ENCODE assay signal across 19 mouse cellular contexts in genomic region chr12:6601111-6601510, GRCm38 (mm10).
DNase-seq lines count a peak whose midpoint lies in the region; ATAC-seq lines count a peak whose summit lies in the region.
"Had no signal": no experiment of that assay in that cellular context is flagged by ENCODE, and none has a peak within 500 bp of the region (broad histone marks: within the 10 kb centered on the region; RNA-seq: fewer than 3 reads in every experiment).

No protein-coding gene starts in this region.

- H3K4me1 ChIP-seq in hindbrain, embryonic 13.5 days (replicated peaks): no peaks in the 10 kb centered on the region
- H3K4me1 ChIP-seq: embryonic facial prominence, embryonic 13.5 days; forebrain, embryonic 12.5 days; heart, embryonic 12.5 days; hindbrain, embryonic 10.5 days; hindbrain, embryonic 15.5 days had no signal

- peak; percentile 13 to 36 for DNase-seq in cerebellum, postnatal 10 days
- DNase-seq in cerebellum, adult 11 months: no peak
- DNase-seq in lung, postnatal 36 days: peak; percentile 0
- no peak for DNase-seq in lung, postnatal 4 days
- peak; percentile 78 for DNase-seq in adrenal gland, postnatal 10 days
- no peak for DNase-seq in thymus, postnatal 36 days
- DNase-seq: B cell, adult 2 months; cerebellum, adult 8-10 months; cerebellum, postnatal 25 days; forebrain, postnatal 0 days; gastrocnemius, postnatal 14 days had no signal

- H3K27me3 ChIP-seq in hindbrain, embryonic 13.5 days: no peaks in the 10 kb centered on the region
- H3K27me3 ChIP-seq: embryonic facial prominence, embryonic 13.5 days; forebrain, embryonic 12.5 days; heart, embryonic 12.5 days; hindbrain, embryonic 15.5 days had no signal

- ATAC-seq in hindbrain, embryonic 13.5 days (ENCODE audit: low FRiP score): no peak
- ATAC-seq: CD4-positive, CD25-positive, alpha-beta regulatory T cell, adult 4 months; forebrain, postnatal 0 days had no signal

- WGBS in hindbrain, embryonic 13.5 days: 72% methylated on average over 1 of the region's 1 CpGs

- H3K36me3 ChIP-seq in hindbrain, embryonic 13.5 days: no peaks in the 10 kb centered on the region
- H3K36me3 ChIP-seq: embryonic facial prominence, embryonic 13.5 days; forebrain, embryonic 12.5 days; G1E; heart, embryonic 12.5 days; hindbrain, embryonic 10.5 days; hindbrain, embryonic 15.5 days had no signal

- no peak overlapping the region for H3K4me3 ChIP-seq in hindbrain, embryonic 13.5 days
- H3K4me3 ChIP-seq: embryonic facial prominence, embryonic 13.5 days; forebrain, embryonic 12.5 days; heart, embryonic 12.5 days; hindbrain, embryonic 10.5 days; hindbrain, embryonic 15.5 days had no signal

- no peak overlapping the region for H3K9ac ChIP-seq in hindbrain, embryonic 13.5 days
- H3K9ac ChIP-seq: embryonic facial prominence, embryonic 13.5 days; forebrain, embryonic 12.5 days; forebrain, postnatal 0 days; heart, embryonic 12.5 days; hindbrain, embryonic 15.5 days had no signal

- no peak overlapping the region for H3K4me2 ChIP-seq in hindbrain, embryonic 13.5 days
- H3K4me2 ChIP-seq: embryonic facial prominence, embryonic 13.5 days; forebrain, embryonic 12.5 days; heart, embryonic 12.5 days; hindbrain, embryonic 15.5 days had no signal

- H3K27ac ChIP-seq in hindbrain, embryonic 13.5 days: no peak overlapping the region
- H3K27ac ChIP-seq: embryonic facial prominence, embryonic 13.5 days; forebrain, embryonic 12.5 days; hindbrain, embryonic 10.5 days; hindbrain, embryonic 15.5 days had no signal

- no peaks in the 10 kb centered on the region for H3K9me3 ChIP-seq in hindbrain, embryonic 13.5 days
- H3K9me3 ChIP-seq: embryonic facial prominence, embryonic 13.5 days; forebrain, embryonic 12.5 days; G1E; heart, embryonic 12.5 days; hindbrain, embryonic 10.5 days; hindbrain, embryonic 15.5 days had no signal

Comparison
In these comparisons a context has a peak if more than half of its experiments do, and no peak if none do; other contexts are left out.
1. DNase-seq: peak in cerebellum, postnatal 10 days (2 of 2), lung, postnatal 36 days (single experiment) and adrenal gland, postnatal 10 days (single experiment); none in cerebellum, adult 11 months (single experiment), lung, postnatal 4 days (0 of 2) and thymus, postnatal 36 days (0 of 2).